18 mouse cellular contexts compared by ENCODE assay signal in genomic region chr8:12754115-12754514, GRCm38 (mm10). TPM values are rescaled to one million over a fixed set of nuclear protein-coding genes. Genes with fewer than 3 reads are reported as not detected.
DNase-seq lines count a peak whose midpoint lies in the region; ATAC-seq and TF ChIP-seq lines count a peak whose summit lies in the region.
"Had no signal": no experiment of that assay in that cellular context is flagged by ENCODE, and none has a peak within 500 bp of the region (broad histone marks: within the 10 kb centered on the region; RNA-seq: fewer than 3 reads in every experiment).

No protein-coding gene starts in this region.

- no peak for TF ChIP-seq CTCF in heart, adult 2 months (IDR thresholded peaks at IDR 0.05)
- TF ChIP-seq CTCF in kidney, postnatal 0 days (IDR thresholded peaks at IDR 0.05; ENCODE audit: low read depth): no peak

- no peaks in the 10 kb centered on the region for H3K27me3 ChIP-seq in heart, adult 2 months (ENCODE audit: control insufficient read depth, insufficient read depth, low read length)
- H3K27me3 ChIP-seq in kidney, postnatal 0 days (ENCODE audit: insufficient read depth, low read length): no peaks in the 10 kb centered on the region
- no peaks in the 10 kb centered on the region for H3K27me3 ChIP-seq in forebrain, embryonic 11.5 days (ENCODE audit: control insufficient read depth, insufficient read depth, low read length)
- H3K27me3 ChIP-seq: neural tube, embryonic 13.5 days; stomach, embryonic 15.5 days had no signal

- no peak overlapping the region for H3K27ac ChIP-seq in heart, adult 2 months
- 0 out of 2 replicates have a peak overlapping the region, but pooled peaks have one; percentile 40 for H3K27ac ChIP-seq in kidney, postnatal 0 days
- no peak overlapping the region for H3K27ac ChIP-seq in forebrain, embryonic 11.5 days (ENCODE audit: low read depth, low read length)
- H3K27ac ChIP-seq: hindbrain, embryonic 12.5 days; midbrain, embryonic 10.5 days; neural tube, embryonic 13.5 days; stomach, embryonic 15.5 days had no signal

- no peaks in the 10 kb centered on the region for H3K4me1 ChIP-seq in heart, adult 2 months (ENCODE audit: control insufficient read depth, insufficient read depth, low read length)
- peaks cover 20% of the 10 kb centered on the region; the same call in 1 of the 2 replicates for H3K4me1 ChIP-seq in kidney, postnatal 0 days (replicated peaks; ENCODE audit: insufficient read depth, low read length)
- H3K4me1 ChIP-seq in forebrain, embryonic 11.5 days (replicated peaks; ENCODE audit: control insufficient read depth, insufficient read depth, low read length): peaks cover 6% of the 10 kb centered on the region; the same call in 1 of the 2 replicates

- 49% methylated on average over 5 of the region's 5 CpGs for WGBS in heart, adult 2 months
- 63% methylated on average over 5 of the region's 5 CpGs for WGBS in kidney, postnatal 0 days
- 86% methylated on average over 5 of the region's 5 CpGs for WGBS in forebrain, embryonic 11.5 days

- no peak overlapping the region for H3K4me2 ChIP-seq in kidney, postnatal 0 days (ENCODE audit: low read length)
- H3K4me2 ChIP-seq in forebrain, embryonic 11.5 days (ENCODE audit: low read depth, low read length, severe bottlenecking): no peak overlapping the region
- H3K4me2 ChIP-seq: hindbrain, embryonic 12.5 days; neural tube, embryonic 13.5 days; stomach, embryonic 15.5 days had no signal

- intact Hi-C loops in heart, adult 2 months (cut with DNase I): loop anchor here (10.0 kb wide), 1 partner anchor 351 kb away; the partner anchor contains the start of genes Cul4a and Pcid2
- intact Hi-C loops in heart, postnatal 10 days (cut with DNase I): no loop called here

- no peaks in the 10 kb centered on the region for H3K79me2 ChIP-seq in heart, adult 2 months (replicated peaks; ENCODE audit: control insufficient read depth, insufficient read depth, low read length)

- DNase-seq in heart, adult 11 months: peak; percentile 82
- no peak for DNase-seq in heart, adult 2 months
- DNase-seq in NIH3T3 (ENCODE audit: low read depth): peak; percentile 72
- DNase-seq in fat pad, adult 2 months (ENCODE audit: extremely low read depth, low read depth, low spot score): peak; percentile 26
- DNase-seq in kidney, postnatal 0 days (ENCODE audit: low spot score): no peak
- DNase-seq in layer of hippocampus, postnatal 25 days (ENCODE audit: extremely low spot score in 1 of 2, low spot score in 1 of 2): no peak
- no peak for DNase-seq in forebrain, embryonic 11.5 days (ENCODE audit: low spot score)
- no peak for DNase-seq in heart, postnatal 10 days
- DNase-seq: cerebellum, adult 18-20 months; layer of hippocampus, postnatal 36 days; left cerebral cortex, postnatal 4 days; lung, postnatal 36 days had no signal

- no peaks in the 10 kb centered on the region for H3K36me3 ChIP-seq in heart, adult 2 months (ENCODE audit: control insufficient read depth, insufficient read depth, low read length)
- H3K36me3 ChIP-seq in kidney, postnatal 0 days (ENCODE audit: insufficient read depth, low read length): no peaks in the 10 kb centered on the region
- no peaks in the 10 kb centered on the region for H3K36me3 ChIP-seq in forebrain, embryonic 11.5 days (ENCODE audit: control insufficient read depth, insufficient read depth, low read length)
- H3K36me3 ChIP-seq: hindbrain, embryonic 12.5 days; midbrain, embryonic 10.5 days; neural tube, embryonic 13.5 days; stomach, embryonic 15.5 days had no signal

- ATAC-seq in kidney, postnatal 0 days (replicated peaks; ENCODE audit: low FRiP score, low read depth): 0 out of 2 replicates have a peak, but pooled peaks have one; percentile 19
- no peak for ATAC-seq in forebrain, embryonic 11.5 days (replicated peaks; ENCODE audit: low FRiP score)
- ATAC-seq: activated CD4-positive, CD25-positive, alpha-beta regulatory T cell, adult 4 months; intestine, postnatal 0 days had no signal

- H3K9ac ChIP-seq in heart, adult 2 months (ENCODE audit: low read depth, low read length): no peak overlapping the region
- H3K9ac ChIP-seq in kidney, postnatal 0 days (ENCODE audit: low read depth, low read length): no peak overlapping the region
- H3K9ac ChIP-seq in forebrain, embryonic 11.5 days (ENCODE audit: low read length): no peak overlapping the region
- H3K9ac ChIP-seq: hindbrain, embryonic 12.5 days; neural tube, embryonic 13.5 days; stomach, embryonic 15.5 days had no signal

- no peaks in the 10 kb centered on the region for H3K9me3 ChIP-seq in kidney, postnatal 0 days (replicated peaks; ENCODE audit: low read length)
- no peaks in the 10 kb centered on the region for H3K9me3 ChIP-seq in forebrain, embryonic 11.5 days (ENCODE audit: control insufficient read depth, low read length)
- H3K9me3 ChIP-seq: hindbrain, embryonic 12.5 days; midbrain, embryonic 10.5 days; neural tube, embryonic 13.5 days; stomach, embryonic 15.5 days had no signal

- no peak for TF ChIP-seq POLR2A in heart, adult 2 months (IDR thresholded peaks at IDR 0.05; ENCODE audit: insufficient read depth, low read depth, low read length)

- TF ChIP-seq EP300 in heart, adult 2 months (IDR thresholded peaks at IDR 0.05; ENCODE audit: insufficient read depth, low read depth, low read length): no peak

- no peak overlapping the region for H3K4me3 ChIP-seq in heart, adult 2 months
- H3K4me3 ChIP-seq in kidney, postnatal 0 days (replicated peaks; ENCODE audit: low read depth, low read length): no peak overlapping the region
- no peak overlapping the region for H3K4me3 ChIP-seq in forebrain, embryonic 11.5 days (ENCODE audit: low read depth, low read length)
- H3K4me3 ChIP-seq: hindbrain, embryonic 12.5 days; midbrain, embryonic 10.5 days; neural tube, embryonic 13.5 days; stomach, embryonic 15.5 days had no signal

RNA-seq across cellular contexts. Expression of gene Atp11a, which starts 2.7 kb away (rescaled TPM):
- 10 to 100 TPM; 79.5 to 80.1 TPM for total RNA-seq in heart, adult 2 months (2021)
- polyA plus RNA-seq in heart, adult 2 months (2012; rRNA removed): 56.0 and 88.5 TPM in 2 replicates
- polyA plus RNA-seq in kidney, postnatal 0 days (2015; fragmentation: Nextera tagmentation; extraction: Ambion mirVana): 24.0 and 24.5 TPM in 2 replicates
- total RNA-seq in layer of hippocampus, postnatal 25 days (2021): 10 to 100 TPM; 50.6 to 53.1 TPM
- polyA plus RNA-seq in forebrain, embryonic 11.5 days (2014; fragmentation: Nextera tagmentation; extraction: Ambion mirVana): 18.5 and 18.9 TPM in 2 replicates
- total RNA-seq in heart, postnatal 10 days (2021): 10 to 100 TPM; 87.1 to 88.6 TPM

Comparison
In these comparisons a context has a peak if more than half of its experiments do, and no peak if none do; other contexts are left out.
1. DNase-seq: peak in heart, adult 11 months (single experiment), NIH3T3 (single experiment) and fat pad, adult 2 months (single experiment); none in heart, adult 2 months (0 of 2), kidney, postnatal 0 days (single experiment), layer of hippocampus, postnatal 25 days (0 of 2), forebrain, embryonic 11.5 days (single experiment) and heart, postnatal 10 days (0 of 2).